Mouse (Mus musculus) limb, embryonic 13.5 days (tissue): Measurements from ENCODE around the gene Olfr1382. TPM values are rescaled to one million over a fixed set of nuclear protein-coding genes. Genes with fewer than 3 reads are reported as not detected.
"Not testable (repeated sequence)": the region's sequence is repeated elsewhere in the genome, so short reads cannot be mapped to it uniquely, and the experiment has no call there.

ENCODE experiments used
- ATAC-seq: fragments of 200-750 bp; cut with Nextera tagmentation; 2 replicates; pipeline ENCODE4 v1.8.0; 2017; ENCODE audit warnings: low read depth, moderate number of reproducible peaks, moderate TSS enrichment; ENCODE audit not compliant: low FRiP score
- H3K27ac ChIP-seq: fragments of 300-500 bp; sonication (generic); 2 replicates; pipeline ENCODE4 v1.5.1; 2015; ENCODE audit warnings: inconsistent platforms, mild to moderate bottlenecking, moderate library complexity
- H3K27me3 ChIP-seq: fragments of 300-500 bp; sonication (generic); 2 replicates; pipeline ENCODE4 v1.6.1; 2015; ENCODE audit warnings: mild to moderate bottlenecking, inconsistent platforms
- H3K36me3 ChIP-seq: fragments of 300-500 bp; sonication (generic); 2 replicates; pipeline ENCODE4 v1.6.1; 2015; ENCODE audit warnings: inconsistent platforms, mild to moderate bottlenecking, moderate library complexity
- H3K4me1 ChIP-seq: fragments of 300-500 bp; sonication (generic); 2 replicates; pipeline ENCODE4 v1.6.1; 2015; ENCODE audit warnings: inconsistent platforms
- H3K4me2 ChIP-seq: fragments of 300-500 bp; sonication (generic); replicated peaks from 2 replicates; pipeline ENCODE4 v1.6.1; 2015; ENCODE audit warnings: inconsistent platforms, mild to moderate bottlenecking, moderate library complexity
- H3K4me3 ChIP-seq: fragments of 300-500 bp; sonication (generic); 2 replicates; pipeline ENCODE4 v1.5.1; 2015; ENCODE audit warnings: moderate library complexity, mild to moderate bottlenecking, inconsistent platforms
- H3K9ac ChIP-seq: fragments of 300-500 bp; sonication (generic); 2 replicates; pipeline ENCODE4 v1.6.1; 2015; ENCODE audit warnings: mild to moderate bottlenecking, inconsistent platforms
- H3K9me3 ChIP-seq: fragments of 300-500 bp; sonication (generic); 2 replicates; pipeline ENCODE4 v1.6.1; 2016; ENCODE audit warnings: inconsistent platforms
- WGBS: fragments of 180-500 bp; shearing (Covaris S2); methylation state at CpG from one replicate; pipeline ENCODE4 v1.1.7; 2015; 5-methylcytosine and 5-hydroxymethylcytosine counted together
- polyA plus RNA-seq: library from polyadenylated mRNA; unstranded; fragments of >200 nt; fragmentation: Nextera tagmentation; extraction: Ambion mirVana; gene quantifications from 2 replicates; pipeline ENCODE4 v1.2.1, GENCODE M21; 2015

Gene Olfr1382
- not detected in 2 replicates for polyA plus RNA-seq

DNA sequence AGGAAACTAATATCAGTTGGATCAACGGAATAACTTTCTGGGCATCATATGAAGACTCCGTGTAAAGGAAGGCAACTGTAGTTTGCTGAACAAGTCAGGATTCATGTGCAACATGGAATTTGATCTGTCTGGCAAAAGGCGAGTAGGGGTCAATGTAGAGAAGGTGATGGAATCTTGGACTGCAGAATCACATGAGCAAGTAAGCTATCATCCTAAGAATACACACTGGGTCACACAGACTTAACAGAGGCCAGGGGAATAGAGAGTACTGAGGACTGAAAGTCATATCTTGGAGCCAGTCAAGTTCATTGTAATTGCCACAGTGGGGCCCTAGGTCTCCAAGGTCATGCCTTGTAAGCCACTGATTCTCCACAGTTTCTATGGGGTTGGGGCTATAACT lies at the start of gene Olfr1382:
Gene Olfr1382 (plus strand): TSS at position 301 of the 400 bp plus-strand sequence.
- no peaks in the 10 kb centered on the region for H3K27me3 ChIP-seq
- no peaks in the 10 kb centered on the region for H3K36me3 ChIP-seq
- WGBS, result 82% methylated on average over 3 of the region's 3 CpGs
- no peak within 1 kb of the TSS for H3K4me2 ChIP-seq
- no peak within 1 kb of the TSS for H3K9ac ChIP-seq
- no peaks in the 10 kb centered on the region for H3K4me1 ChIP-seq
- H3K4me3 ChIP-seq, result no peak within 1 kb of the TSS
- H3K9me3 ChIP-seq, result no peaks in the 10 kb centered on the region
- H3K27ac ChIP-seq, result no peak within 1 kb of the TSS
- no peak for ATAC-seq

DNA sequence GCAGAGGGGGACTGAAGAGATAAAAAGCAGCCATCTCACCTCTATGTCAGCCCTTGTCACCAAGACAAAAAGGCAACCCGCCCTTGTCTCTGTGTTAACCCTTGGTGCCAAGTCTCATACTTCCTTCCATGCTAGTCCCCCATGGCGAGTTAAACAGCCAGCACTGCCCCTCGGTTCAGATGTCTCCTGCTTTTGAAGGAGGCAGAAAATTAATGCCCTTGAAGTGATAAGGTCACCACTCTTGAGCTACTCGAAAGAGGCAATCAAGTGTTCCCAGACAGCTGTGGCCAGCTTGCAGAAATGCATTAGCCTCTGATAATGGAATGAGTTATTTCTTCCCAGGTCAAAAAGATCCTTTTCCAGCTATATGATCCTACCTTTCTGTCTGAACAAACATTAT lies 42.1 kb upstream of the Olfr1382 start:
- no peak overlapping the region for H3K9ac ChIP-seq
- ATAC-seq, result no peak
- H3K27ac ChIP-seq, result no peak overlapping the region
- no peaks in the 10 kb centered on the region for H3K27me3 ChIP-seq
- H3K4me2 ChIP-seq, result no peak overlapping the region
- H3K4me1 ChIP-seq, result no peaks in the 10 kb centered on the region
- no peaks in the 10 kb centered on the region for H3K9me3 ChIP-seq
- H3K36me3 ChIP-seq, result no peaks in the 10 kb centered on the region
- no peak overlapping the region for H3K4me3 ChIP-seq
- WGBS, result 40% methylated on average over 4 of the region's 4 CpGs

DNA sequence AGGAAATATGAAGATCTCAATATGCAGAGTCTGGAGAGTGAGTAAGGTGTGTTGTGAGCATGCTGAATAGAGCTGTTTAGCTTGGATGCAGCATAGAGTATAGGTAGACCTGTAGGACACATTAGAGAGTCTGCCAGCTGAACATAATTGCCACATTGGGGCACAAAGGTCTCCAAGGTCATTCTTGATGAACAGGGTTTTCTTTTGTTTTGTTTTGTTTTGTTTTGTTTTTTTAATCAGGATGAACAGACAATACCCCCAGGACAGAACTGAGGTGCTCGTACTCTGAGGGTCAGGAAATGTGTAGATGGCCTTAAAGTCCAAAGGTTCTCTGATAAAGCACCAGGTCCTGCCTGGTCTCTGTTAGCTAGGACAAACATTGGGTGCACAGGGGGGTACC lies 39.3 kb upstream of the Olfr1382 start, which contains the start of gene Olfr1385:
Gene Olfr1385 (plus strand): TSS at position 301 of the 400 bp plus-strand sequence.
- not testable (repeated sequence) for ATAC-seq, H3K36me3 ChIP-seq, H3K4me2 ChIP-seq, H3K9ac ChIP-seq, H3K4me3 ChIP-seq, H3K4me1 ChIP-seq, H3K9me3 ChIP-seq, H3K27ac ChIP-seq, H3K27me3 ChIP-seq
- 80% methylated on average over 1 of the region's 1 CpGs for whole genome bisulfite sequencing

DNA sequence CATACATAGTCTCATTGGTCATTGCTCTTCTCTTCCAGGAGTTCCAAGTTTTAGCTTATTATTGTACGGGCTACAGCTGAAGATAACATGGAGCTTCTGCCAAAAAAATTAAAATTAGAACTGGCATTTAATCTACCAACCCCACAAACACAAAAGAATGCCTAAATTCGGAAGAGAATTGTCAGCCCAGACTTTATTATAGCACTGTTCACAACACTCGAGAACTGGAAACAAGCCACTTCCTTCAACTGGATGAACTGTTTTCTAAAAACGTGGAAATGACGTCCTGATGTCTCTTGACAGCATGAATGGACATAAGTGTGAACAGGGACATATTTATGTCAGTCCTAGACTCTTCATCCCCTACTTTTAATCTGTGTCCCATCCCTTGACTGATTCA lies 10.0 kb upstream of the Olfr1382 start:
- Histone ChIP-seq H3K4me3 (no peak overlapping the region), H3K27me3 (no peaks in the 10 kb centered on the region), H3K4me2 (no peak overlapping the region), H3K9ac (no peak overlapping the region), H3K9me3 (no peaks in the 10 kb centered on the region), H3K36me3 (no peaks in the 10 kb centered on the region), H3K4me1 (no peaks in the 10 kb centered on the region), H3K27ac (no peak overlapping the region)
- ATAC-seq, result no peak
- WGBS, result 80% methylated on average over 5 of the region's 5 CpGs

DNA sequence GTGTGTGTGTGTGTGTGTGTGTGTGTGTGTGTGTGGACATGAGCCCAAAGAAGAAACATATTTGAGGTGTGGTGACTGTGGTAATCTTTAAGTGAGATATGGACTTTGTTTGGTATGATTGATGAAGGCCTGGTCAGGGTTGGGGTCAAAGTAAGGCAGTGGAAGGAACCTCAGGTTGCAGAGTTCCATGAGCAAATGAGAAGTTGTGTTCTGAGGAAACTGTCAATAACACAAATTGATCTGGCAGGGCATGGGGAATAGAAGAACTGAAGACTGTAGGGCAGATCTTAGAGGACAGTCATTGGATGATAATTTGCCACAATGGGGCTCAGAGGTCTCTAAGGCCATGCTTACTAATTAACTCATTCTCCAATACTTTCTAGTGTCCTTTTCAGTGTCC lies 8.7 kb upstream of the Olfr1382 start, which contains the start of gene Olfr1383:
Gene Olfr1383 (plus strand): TSS at position 301 of the 400 bp plus-strand sequence.
- no peak within 1 kb of the TSS for H3K9ac ChIP-seq
- no peaks in the 10 kb centered on the region for H3K4me1 ChIP-seq
- H3K36me3 ChIP-seq, result no peaks in the 10 kb centered on the region
- H3K9me3 ChIP-seq, result no peaks in the 10 kb centered on the region
- H3K4me2 ChIP-seq, result no peak within 1 kb of the TSS
- no peaks in the 10 kb centered on the region for H3K27me3 ChIP-seq
- no peak for ATAC-seq
- H3K27ac ChIP-seq, result no peak within 1 kb of the TSS
- H3K4me3 ChIP-seq, result no peak within 1 kb of the TSS

DNA sequence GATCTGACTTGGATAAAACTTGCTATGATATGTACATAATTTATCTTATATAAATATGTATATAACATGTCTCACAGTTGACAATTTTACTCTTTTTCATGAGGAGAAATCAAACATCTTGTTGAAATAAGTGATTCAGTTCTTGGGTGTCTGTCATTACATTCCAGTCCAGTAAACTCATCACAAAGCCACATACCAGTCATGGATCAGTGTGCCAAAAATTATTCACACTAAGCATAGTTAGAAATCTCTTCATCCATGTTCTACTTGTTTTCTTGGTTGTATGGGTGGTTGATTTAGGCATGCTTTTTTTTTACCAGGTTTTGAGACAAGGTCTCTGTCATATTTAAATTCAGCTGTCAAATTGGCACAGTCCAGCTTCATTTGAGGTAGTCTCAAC lies 4.7 kb downstream of the Olfr1382 start:
- Histone ChIP-seq H3K36me3 (no peaks in the 10 kb centered on the region), H3K27me3 (no peaks in the 10 kb centered on the region), H3K9me3 (no peaks in the 10 kb centered on the region), H3K4me2 (no peak overlapping the region), H3K27ac (no peak overlapping the region), H3K4me3 (no peak overlapping the region), H3K9ac (no peak overlapping the region), H3K4me1 (no peaks in the 10 kb centered on the region)
- no peak for ATAC-seq

DNA sequence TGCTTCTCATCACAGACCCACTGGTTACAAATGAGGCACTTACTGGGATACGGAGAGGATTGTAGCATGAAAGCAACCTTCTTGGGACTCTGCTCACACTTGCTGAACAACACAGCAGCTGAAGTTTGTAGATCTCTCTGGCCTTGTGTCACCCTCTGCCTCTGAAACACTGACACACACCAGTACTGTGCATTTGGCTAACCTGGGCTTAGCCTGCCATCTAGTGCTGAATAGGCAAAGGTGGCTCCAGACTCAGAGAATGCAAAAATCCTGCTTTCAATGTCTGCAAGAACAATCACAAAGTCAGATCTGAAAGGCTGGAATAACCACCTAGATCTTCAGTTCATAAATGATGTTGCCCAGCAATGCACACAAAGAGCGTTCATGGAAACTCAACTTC lies 8.6 kb downstream of the Olfr1382 start:
- not testable (repeated sequence) for H3K4me2 ChIP-seq, H3K9ac ChIP-seq, H3K4me3 ChIP-seq, H3K36me3 ChIP-seq, ATAC-seq, H3K9me3 ChIP-seq, H3K27me3 ChIP-seq, H3K27ac ChIP-seq, H3K4me1 ChIP-seq
- 84% methylated on average over 2 of the region's 2 CpGs for WGBS

DNA sequence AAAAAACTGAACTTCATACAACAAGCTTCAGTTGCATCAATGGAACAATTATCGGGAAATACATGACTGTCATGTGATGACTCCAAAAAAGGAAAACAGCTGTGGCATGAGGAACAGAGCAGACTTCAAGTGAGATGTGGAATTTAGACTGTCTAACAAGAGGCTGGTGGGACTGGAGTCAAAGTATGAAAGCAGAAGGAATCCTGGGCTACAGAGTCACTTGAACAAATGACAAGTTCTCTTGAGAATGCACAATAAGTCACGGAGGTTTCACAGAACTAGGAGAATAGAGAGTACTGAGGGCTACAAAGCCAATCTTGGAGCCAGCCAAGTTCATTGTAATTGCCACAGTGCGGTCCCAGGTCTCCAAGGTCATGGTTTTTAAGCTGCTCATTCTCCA lies 15.1 kb downstream of the Olfr1382 start, which contains the start of gene Olfr1381:
Gene Olfr1381 (plus strand): TSS at position 301 of the 400 bp plus-strand sequence.
- not testable (repeated sequence) for H3K27ac ChIP-seq, ATAC-seq, H3K27me3 ChIP-seq, H3K9me3 ChIP-seq, H3K9ac ChIP-seq, H3K36me3 ChIP-seq, H3K4me2 ChIP-seq, H3K4me3 ChIP-seq, H3K4me1 ChIP-seq
- 80% methylated on average over 3 of the region's 3 CpGs for WGBS

DNA sequence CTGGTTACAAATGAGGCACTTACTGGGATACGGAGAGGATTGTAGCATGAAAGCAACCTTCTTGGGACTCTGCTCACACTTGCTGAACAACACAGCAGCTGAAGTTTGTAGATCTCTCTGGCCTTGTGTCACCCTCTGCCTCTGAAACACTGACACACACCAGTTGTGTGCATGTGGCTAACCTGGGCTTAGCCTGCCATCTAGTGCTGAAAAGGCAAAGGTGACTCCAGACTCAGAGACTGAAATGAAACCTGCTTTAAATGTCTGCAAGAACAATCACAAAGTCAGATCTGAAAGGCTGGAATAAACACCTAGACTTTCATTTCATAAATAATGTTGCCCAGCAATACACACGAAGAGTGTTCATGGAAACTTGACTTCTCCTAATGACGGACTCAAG lies 26.0 kb downstream of the Olfr1382 start:
- not testable (repeated sequence) for H3K27ac ChIP-seq, H3K36me3 ChIP-seq, H3K27me3 ChIP-seq, H3K9me3 ChIP-seq, H3K4me1 ChIP-seq, ATAC-seq, H3K4me2 ChIP-seq, H3K4me3 ChIP-seq, H3K9ac ChIP-seq
- 81% methylated on average over 3 of the region's 3 CpGs for WGBS

DNA sequence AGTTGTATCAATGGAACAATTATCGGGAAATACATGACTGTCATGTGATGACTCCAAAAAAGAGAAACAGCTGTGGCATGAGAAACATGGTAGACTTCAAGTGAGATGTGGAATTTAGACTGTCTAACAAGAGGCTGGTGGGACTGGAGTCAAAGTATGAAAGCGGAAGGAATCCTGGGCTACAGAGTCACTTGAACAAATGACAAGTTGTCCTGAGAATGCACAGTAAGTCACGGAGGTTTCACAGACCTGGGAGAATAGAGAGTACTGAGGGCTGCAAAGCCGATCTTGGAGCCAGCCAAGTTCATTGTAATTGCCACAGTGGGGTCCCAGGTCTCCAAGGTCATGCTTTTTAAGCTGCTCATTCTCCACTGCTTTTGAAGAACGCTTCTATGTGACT lies 28.5 kb downstream of the Olfr1382 start, which contains the start of gene Olfr1380:
Gene Olfr1380 (plus strand): TSS at position 301 of the 400 bp plus-strand sequence.
- ATAC-seq, H3K4me2 ChIP-seq, H3K4me1 ChIP-seq, H3K27ac ChIP-seq, H3K36me3 ChIP-seq, H3K9me3 ChIP-seq, H3K9ac ChIP-seq, H3K27me3 ChIP-seq, H3K4me3 ChIP-seq: not testable (repeated sequence)
- 73% methylated on average over 5 of the region's 5 CpGs for WGBS

DNA sequence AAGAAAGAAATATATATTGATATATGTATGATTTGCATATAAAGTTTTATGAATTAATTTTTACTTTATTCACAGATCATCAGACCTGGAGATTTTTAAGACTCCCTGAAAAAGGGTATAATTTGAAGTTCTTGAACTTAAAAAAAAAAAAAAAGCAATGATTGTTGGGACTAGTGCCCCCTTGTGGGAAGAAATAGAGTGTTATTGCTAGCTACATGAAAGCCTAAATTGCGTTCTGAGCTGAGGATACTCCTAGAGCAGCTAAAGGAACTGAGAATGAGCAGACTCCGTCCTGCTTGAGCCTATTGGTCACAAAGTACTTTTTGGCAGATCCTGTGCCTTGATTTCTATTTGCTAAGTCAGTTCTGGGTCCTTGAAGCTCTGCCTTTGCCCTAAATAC lies 47.0 kb downstream of the Olfr1382 start:
- not testable (repeated sequence) for H3K27me3 ChIP-seq, H3K36me3 ChIP-seq, H3K9ac ChIP-seq, H3K4me1 ChIP-seq, ATAC-seq, H3K4me2 ChIP-seq, H3K9me3 ChIP-seq, H3K27ac ChIP-seq, H3K4me3 ChIP-seq
- WGBS, result 33% methylated on average over 2 of the region's 2 CpGs

DNA sequence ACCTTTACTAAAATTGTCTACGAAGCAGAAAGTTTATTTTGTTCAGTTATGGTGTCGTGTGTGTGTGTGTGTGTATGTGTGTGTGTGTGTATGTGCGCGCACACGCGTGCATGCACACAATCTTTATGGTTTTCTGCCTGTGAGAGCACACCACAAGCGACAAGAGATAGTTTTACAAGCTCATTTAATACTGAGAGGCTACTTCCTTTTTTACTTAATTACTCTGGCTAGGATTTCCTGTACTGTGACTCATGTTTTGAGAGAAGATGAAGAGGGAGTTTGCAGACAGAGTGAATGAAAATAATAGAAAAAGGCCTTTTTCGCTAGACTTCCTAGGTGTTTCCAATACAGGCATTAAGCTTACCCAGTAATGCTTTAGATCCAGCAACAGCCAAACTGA lies 52.4 kb downstream of the Olfr1382 start:
- not testable (repeated sequence) for H3K36me3 ChIP-seq, H3K4me1 ChIP-seq, H3K27ac ChIP-seq, H3K9me3 ChIP-seq, H3K9ac ChIP-seq, H3K27me3 ChIP-seq, H3K4me2 ChIP-seq, H3K4me3 ChIP-seq, ATAC-seq
- 82% methylated on average over 8 of the region's 8 CpGs for WGBS
